Mouse (Mus musculus) MN1 (cell line): ENCODE data around the gene Nes.

Experiments used
- DNase-seq: peaks from one replicate; pipeline ENCODE4 v3.0.0-alpha.2; 2016; ENCODE audit warnings: low spot score

Nes gene

DNA sequence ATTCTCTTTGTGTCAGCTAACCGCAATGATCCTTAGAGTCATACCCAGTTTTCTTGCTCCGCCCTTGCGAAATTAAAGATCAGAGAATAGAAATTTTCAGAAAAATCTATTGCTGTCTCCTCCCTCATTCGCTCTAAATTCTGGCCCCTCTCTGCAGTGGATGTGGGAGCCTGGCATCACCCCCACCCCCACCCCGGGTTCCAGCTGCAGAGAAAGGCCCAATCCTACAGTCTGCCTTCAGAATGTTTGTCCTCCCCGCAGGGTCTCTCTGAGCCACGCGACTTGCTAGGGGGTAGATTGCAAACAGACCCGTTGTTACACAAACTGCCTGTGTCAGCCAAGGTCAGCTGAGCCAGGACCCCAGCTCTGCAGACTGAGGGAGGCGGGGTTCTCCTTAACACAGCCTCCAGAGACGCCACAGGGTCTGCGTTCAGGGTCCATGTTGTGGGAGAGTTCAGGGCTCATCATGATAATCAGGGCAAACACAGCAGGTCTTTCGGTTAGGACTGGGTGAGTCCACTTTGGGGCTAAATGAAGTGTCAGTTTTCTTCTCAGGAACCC is 20.8 kb upstream of the Nes start:
- no peak for DNase-seq

GRCm38 (mm10) chr3:87951946-87952345 is 18.9 kb upstream of the Nes start:
- DNase-seq: no peak

DNA sequence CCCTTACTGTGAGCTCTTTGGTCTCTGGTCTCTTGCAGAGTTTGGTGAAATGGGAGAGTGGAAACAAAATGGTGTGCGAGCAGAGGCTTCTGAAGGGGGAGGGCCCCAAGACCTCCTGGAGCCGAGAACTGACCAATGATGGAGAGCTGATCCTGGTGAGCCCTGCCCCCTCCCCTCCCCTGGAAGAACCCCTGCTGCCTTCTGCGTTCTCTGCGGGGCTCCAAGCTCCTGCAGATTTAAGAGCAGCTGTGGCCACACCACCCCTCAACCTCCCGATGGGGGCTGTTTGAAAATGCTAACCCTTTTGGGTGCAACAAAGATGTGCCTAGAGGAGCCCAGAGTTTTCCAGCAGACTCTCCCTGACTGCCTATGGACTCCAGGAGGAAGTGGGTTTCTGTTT is 18.4 kb upstream of the Nes start:
- DNase-seq: no peak

GRCm38 (mm10) chr3:87958056-87958455 is 12.8 kb upstream of the Nes start:
- no peak for DNase-seq

- no peak for DNase-seq
Measured at GRCm38 (mm10) chr3:87958476-87958875, 12.4 kb upstream of the Nes start.

GRCm38 (mm10) chr3:87958967-87959366 is 11.9 kb upstream of the Nes start:
- DNase-seq: no peak

GRCm38 (mm10) chr3:87959371-87959770 is 11.5 kb upstream of the Nes start:
- no peak for DNase-seq

- DNase-seq: no peak
Measured at GRCm38 (mm10) chr3:87960191-87960585, 10.7 kb upstream of the Nes start.

DNA sequence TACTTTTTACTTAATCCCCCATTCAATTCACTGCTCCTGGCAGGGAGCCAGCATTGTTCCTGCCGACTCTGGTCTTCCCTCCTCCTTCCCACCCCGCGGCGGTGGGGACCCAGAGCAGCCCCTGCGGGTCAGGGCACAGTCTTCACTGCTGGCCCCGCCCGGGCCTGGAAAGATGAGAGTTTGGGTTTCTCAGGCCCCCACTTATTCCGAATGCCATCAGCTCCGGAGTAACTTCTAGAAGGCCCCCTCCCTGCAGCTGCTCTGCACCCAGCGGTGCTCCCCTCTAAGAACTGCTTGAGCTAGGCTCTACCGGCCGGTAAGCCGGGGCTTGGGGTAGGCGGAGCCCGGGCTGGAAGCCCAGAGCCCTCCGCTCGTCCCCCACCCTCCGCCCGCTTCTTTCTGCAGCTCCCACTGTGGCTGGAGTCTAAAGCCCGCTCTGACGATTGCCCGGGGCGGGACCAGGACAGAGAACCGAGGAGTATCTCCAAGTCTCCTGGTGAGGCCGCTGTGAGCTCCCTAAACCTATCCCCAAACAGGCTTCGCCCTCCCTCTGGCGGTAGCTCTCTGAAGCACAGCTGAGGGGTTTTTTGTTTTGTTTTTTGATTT is 10.2 kb upstream of the Nes start:
- peak; percentile 97 for DNase-seq

DNA sequence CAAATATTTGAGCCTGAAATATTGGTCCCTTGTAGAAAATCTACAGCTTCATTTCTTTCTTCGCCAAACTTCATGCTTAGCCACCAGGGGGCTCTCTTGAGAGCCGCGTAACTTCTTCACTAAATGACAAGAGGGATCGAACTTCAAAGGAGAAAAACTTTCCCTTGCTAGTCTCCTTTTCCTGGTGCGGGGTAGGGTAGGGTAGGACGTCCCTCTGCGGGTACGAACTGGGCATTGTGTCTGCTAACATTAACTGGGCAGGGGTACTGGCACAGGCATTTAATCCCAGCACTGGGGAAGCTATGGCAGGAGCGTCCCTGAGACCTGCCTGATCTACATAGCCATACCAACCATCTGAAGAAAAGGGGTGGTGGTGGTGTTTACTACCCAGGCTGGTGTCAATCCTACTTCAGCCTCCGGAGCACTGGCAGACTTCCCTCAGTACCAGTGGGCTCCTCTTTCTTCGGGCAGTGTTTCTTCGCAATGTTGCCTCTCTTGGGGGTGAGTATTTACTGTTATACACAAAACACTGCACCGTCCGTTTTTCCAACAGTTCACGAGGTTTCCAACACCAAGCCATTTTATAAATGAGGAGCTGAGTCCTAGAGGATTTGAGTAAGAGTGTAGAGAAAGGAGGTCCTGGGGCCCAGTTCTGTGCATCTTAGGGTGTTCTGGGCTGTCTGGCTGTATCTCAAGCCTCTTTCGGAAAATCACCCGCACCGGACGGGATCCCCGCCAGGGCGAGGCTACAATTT is 517 bp upstream of the Nes start:
- peak; percentile 78 for DNase-seq

DNA sequence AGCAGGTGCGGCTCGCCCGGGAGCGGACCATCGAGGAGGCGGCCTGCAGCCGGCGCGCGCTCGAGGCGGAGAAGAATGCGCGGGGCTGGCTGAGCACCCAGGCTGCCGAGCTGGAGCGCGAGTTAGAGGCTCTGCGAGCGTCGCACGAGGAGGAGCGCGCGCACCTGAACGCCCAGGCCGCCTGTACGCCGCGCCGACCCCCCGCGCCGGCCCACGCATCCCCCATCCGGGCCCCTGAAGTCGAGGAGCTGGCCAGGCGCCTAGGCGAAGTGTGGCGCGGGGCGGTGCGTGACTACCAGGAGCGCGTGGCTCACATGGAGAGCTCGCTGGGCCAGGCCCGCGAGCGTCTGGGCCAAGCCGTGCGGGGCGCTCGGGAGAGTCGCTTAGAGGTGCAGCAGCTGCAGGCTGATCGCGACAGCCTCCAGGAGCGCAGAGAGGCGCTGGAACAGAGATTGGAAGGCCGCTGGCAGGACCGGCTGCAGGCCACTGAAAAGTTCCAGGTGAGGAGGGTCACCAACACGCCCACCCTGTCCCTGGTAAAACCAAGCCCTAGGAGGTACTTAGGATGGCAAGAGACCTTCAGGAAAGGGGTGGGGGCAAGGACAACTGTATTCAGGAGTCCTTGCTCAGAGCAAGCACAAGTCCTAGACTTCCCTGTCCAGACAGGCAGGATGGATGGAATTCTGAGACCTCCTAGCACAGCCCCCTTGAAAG is 768 bp downstream of the Nes start:
- no peak for DNase-seq

- no peak for DNase-seq
Measured at GRCm38 (mm10) chr3:87972203-87972664, 1.4 kb downstream of the Nes start.

DNA sequence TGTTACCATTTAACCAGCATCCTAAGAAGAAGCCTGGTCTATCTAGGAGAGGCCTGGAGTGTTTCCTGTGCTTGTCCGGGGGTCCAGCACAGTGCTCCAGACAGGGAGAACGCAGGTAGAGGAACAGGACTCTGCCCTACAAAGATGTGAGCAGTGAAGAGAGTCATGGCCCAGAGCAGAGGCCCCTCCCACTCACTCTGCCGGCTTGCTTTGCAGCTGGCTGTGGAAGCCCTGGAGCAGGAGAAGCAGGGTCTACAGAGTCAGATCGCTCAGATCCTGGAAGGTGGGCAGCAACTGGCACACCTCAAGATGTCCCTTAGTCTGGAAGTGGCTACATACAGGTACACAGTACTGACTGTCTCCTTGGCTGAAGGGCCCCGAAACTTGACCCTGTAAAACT is 1.9 kb downstream of the Nes start:
- no peak for DNase-seq

DNA sequence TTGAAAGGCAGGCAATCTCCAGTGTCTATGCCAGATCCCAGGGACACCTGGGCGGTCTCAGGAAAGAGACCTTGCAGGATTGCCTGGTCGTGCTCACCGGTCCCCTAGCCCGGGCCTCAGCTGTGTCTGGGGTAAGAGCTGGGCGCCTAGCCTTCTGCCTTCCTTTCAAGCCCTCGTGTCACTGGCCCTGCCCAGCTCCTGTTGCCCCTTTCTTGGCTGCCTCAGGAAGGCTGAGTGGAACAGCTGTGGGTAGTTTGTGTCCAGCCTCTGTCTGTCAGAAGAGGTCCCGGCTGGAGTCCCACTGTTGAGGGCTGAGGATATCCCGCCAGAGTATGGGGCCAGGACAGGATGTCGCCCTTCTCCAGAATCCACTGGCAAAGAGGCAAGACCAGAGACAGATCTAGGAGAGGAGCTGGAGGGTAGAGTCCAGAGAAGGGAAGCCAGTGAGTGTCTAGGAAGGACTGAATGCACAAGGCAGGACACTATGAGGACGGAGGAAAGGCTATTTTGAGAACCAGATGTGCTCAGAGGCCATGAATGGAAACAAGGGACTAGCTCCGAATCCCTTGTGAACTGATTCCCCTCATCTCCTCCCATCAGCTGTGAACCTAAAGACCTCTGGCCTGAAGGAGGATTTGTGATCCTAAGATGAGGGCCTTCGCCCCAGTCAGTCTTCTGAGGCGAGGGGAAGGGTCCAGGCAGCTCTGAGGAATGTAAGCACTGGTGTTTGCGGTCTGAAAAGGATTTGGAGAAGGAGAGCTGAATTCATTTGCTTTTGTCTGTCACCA is 2.9 kb downstream of the Nes start:
- DNase-seq: no peak

DNA sequence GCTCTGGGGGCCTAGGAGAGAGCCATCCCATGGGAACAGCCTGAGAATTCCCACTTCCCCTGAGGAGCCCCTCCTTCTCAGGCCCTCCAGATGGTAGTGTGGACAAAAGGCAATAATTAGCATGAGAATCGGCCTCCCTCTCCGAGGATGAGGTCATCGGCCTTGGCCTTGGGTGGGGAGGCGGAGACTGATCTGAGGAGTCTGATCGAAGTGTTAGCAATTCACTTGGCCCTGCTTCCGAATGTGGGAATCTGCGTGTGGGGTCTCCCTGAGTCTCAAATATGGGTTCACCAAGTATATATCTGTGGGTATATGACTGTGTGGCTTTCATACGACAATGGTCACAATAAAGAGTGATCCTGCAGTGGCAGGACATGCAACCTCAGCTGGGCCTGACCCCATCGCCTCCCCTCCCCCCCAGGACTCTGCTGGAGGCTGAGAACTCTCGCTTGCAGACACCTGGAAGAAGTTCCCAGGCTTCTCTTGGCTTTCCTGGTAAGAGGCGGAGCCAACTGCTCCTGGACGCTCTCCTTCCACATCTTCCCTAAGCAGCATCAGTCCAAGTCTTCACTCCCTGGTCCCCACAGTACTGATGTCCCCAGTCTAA is 3.6 kb downstream of the Nes start:
- DNase-seq: peak; percentile 71

DNA sequence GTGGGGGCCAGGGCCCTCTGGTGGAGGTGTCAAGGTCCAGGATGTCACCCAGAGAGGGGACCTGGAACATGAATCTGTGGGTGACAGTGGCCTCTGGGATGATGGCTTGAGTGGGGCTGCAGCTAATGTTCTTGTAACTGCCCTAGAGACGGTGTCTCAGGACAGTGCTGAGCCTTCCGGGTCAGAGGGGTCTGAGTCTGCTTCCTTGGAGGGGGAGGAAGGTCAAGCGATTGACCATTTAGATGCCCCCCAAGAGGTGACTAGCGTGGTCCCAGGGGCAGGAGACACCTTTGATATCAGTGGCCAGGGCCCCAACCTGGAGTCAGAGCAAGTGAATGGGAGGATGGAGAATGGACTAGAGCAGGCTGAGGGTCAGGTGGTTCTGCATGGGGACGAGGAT is 8.6 kb downstream of the Nes start:
- no peak for DNase-seq

DNA sequence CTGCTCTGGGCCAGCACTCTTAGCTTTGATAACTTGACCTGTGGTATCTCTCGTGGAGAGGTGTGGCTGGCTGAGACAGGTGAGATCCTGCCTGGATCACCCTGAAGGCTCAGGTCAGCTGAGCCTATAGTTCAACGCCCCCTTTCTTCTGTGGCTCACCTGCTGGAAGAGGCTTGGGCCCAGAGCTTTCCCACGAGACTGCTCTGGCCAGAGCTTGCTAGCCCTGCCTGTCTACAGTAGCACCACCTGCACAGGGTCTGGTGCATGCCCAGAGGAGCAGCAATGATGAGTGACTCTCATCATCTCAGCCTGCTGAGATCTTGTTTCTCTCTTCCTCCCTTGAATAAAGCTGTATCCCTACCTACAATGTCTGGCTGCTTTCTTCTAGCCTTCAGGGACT is 9.2 kb downstream of the Nes start:
- DNase-seq: no peak

DNA sequence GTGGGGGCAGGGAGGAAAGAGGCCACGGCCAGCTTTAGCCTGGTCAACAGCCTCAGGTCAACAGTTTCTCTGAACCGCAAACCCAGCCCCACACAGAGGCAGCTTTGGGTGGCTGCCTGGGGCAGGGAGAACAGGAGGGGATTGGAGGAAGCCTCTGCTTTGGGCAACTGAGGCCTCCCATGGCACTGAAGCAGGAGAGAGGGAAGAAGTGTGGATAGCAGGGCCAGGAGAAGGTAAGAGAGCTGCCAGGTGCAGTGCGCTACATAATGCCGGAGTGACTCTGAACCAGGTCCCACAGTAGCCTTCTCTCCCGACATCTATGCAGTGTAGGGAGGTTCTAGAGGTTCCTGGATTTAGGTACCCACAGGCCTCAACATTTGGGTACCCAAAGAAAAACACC is 9.8 kb downstream of the Nes start:
- DNase-seq: no peak

- DNase-seq: no peak
Measured at GRCm38 (mm10) chr3:87981214-87981760, 10.4 kb downstream of the Nes start.

DNA sequence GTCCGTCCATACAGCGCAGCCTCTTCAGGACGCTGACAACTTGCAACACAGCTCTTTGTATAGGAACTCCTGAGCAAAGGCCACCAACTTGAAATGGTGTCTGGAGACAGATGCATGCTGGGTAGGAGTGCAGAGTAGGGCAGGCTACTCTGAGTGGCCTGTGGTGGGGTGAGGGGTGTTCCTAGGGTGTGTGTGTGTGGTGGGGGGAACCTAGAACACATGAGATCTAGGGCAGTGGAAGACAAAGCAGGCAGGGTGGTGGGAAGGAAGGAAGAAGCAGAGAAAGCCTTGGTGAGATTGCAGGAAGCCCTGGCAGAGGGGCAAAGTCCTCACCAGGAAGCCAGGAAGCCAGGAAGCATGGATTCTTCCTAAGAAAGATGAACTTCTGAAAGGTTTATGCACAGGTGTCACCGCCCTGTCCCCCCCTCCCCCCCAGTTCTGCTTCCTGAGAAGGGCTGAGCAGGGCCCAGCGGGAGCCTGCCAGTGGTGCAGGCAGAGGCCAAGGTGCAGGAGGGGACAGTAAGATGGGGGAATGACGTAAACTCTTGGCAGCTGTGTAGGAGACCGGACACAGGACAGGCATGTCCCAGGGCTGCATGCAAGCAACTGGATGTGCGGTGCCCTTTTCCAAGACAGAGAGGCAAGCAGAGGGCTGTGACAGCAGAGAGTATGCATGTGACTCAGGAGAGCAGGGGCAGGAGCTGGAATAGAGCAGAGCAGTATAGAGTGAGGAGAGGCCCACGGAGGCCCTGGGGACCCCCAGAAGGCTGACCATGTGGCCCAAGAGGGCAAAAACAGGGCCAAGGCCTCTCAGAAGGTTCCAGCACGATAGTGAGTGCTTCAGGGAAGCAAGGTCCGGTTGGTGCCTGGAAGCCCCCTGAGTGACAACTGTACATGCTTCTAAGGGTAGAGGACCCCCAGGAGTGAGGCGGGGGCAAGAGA is 11.3 kb downstream of the Nes start:
- DNase-seq: peak; percentile 79
